In genomic region chr10:56431600-56432389, GRCm38 (mm10) we compare ENCODE assay signal across 7 mouse cellular contexts. TPM values are rescaled to one million over a fixed set of nuclear protein-coding genes. Genes with fewer than 3 reads are reported as not detected.
A peak's percentile ranks its signal among the peaks of the same experiment; 100 is the strongest.
DNase-seq lines count a peak whose midpoint lies in the region; ATAC-seq lines count a peak whose summit lies in the region.

No protein-coding gene starts in this region.

- H3K9me3 ChIP-seq in embryonic facial prominence, embryonic 12.5 days = no peaks in the 10 kb centered on the region
- no peaks in the 10 kb centered on the region for H3K9me3 ChIP-seq in hindbrain, embryonic 10.5 days

- H3K9ac ChIP-seq in embryonic facial prominence, embryonic 12.5 days = peak overlapping the region; percentile 49

- peak; percentile 81 for ATAC-seq in embryonic facial prominence, embryonic 12.5 days (ENCODE audit: insufficient number of reproducible peaks, insufficient read depth, low FRiP score, low TSS enrichment)

- H3K4me3 ChIP-seq in embryonic facial prominence, embryonic 12.5 days = peak overlapping the region; percentile 30
- H3K4me3 ChIP-seq in hindbrain, embryonic 10.5 days = peak overlapping the region; percentile 48

- H3K27ac ChIP-seq in embryonic facial prominence, embryonic 12.5 days = peak overlapping the region; percentile 92
- peak overlapping the region; percentile 83 for H3K27ac ChIP-seq in hindbrain, embryonic 10.5 days

- intact Hi-C loops in left cerebral cortex, postnatal 4 days (cut with DNase I) = no loop called here

- H3K4me1 ChIP-seq in embryonic facial prominence, embryonic 12.5 days = peaks cover 13% of the 10 kb centered on the region
- H3K4me1 ChIP-seq in hindbrain, embryonic 10.5 days (replicated peaks) = peaks cover 16% of the 10 kb centered on the region

- 7% methylated on average over 23 of the region's 23 CpGs for WGBS in embryonic facial prominence, embryonic 12.5 days
- WGBS in hindbrain, embryonic 10.5 days = 21% methylated on average over 23 of the region's 23 CpGs

- no peaks in the 10 kb centered on the region for H3K27me3 ChIP-seq in embryonic facial prominence, embryonic 12.5 days
- H3K27me3 ChIP-seq in hindbrain, embryonic 10.5 days (ENCODE audit: insufficient read depth, poor library complexity, severe bottlenecking) = no peaks in the 10 kb centered on the region

- no peaks in the 10 kb centered on the region for H3K36me3 ChIP-seq in embryonic facial prominence, embryonic 12.5 days
- no peaks in the 10 kb centered on the region for H3K36me3 ChIP-seq in hindbrain, embryonic 10.5 days

- peak; percentile 4 for DNase-seq in left cerebral cortex, postnatal 4 days
- DNase-seq in left cerebral cortex, adult 9 months (ENCODE audit: low spot score in 2 of 2) = no peak
- DNase-seq in hindbrain, embryonic 10.5 days (ENCODE audit: low spot score) = peak; percentile 64
- DNase-seq in mesoderm, embryonic 11.5 days (ENCODE audit: low read depth, low spot score) = peak; percentile 81
- peak; percentile 60 for DNase-seq in yolk sac, embryonic 10.5 days (ENCODE audit: low spot score)
- DNase-seq in ovary, postnatal 14 days (ENCODE audit: low spot score) = no peak

- peak overlapping the region; percentile 63 for H3K4me2 ChIP-seq in embryonic facial prominence, embryonic 12.5 days (replicated peaks)

RNA-seq across cellular contexts. Expression of gene Gja1, which starts 54.7 kb away (rescaled TPM):
- total RNA-seq in left cerebral cortex, postnatal 4 days (2021) = 100 to 1,000 TPM; 108 to 111 TPM
- 246 and 302 TPM in 2 replicates for polyA plus RNA-seq in embryonic facial prominence, embryonic 12.5 days (2016; fragmentation: Nextera tagmentation; extraction: Ambion mirVana)
- 103 and 147 TPM in 2 replicates for polyA plus RNA-seq in hindbrain, embryonic 10.5 days (2016; fragmentation: Nextera tagmentation; extraction: Ambion mirVana)

Comparison
In these comparisons a context has a peak if more than half of its experiments do, and no peak if none do; other contexts are left out.
1. DNase-seq: peak in left cerebral cortex, postnatal 4 days (single experiment), hindbrain, embryonic 10.5 days (single experiment), mesoderm, embryonic 11.5 days (single experiment) and yolk sac, embryonic 10.5 days (single experiment); none in left cerebral cortex, adult 9 months (0 of 2) and ovary, postnatal 14 days (single experiment).